Mouse (Mus musculus): ENCODE measurements at regions not wholly inside any gene's neighbourhood (a gene's known extent, or its start where the extent isn't known, plus 50 kb on each side); places are given as distances from the start of the nearest gene placed in this dataset.
A peak's percentile ranks its signal among the peaks of the same experiment; 100 is the strongest.

- ATAC-seq (ENCODE audit: low FRiP score, low read depth), result peak; percentile 16; the same call in 1 of the 2 replicates
Measured at GRCm38 (mm10) chr13:60256997-60257396, 79.8 kb upstream of the Gas1 start.

GRCm38 (mm10) chr13:60257878-60258277, 80.7 kb upstream of the Gas1 start:
- no peak for ATAC-seq (ENCODE audit: low FRiP score, low read depth)
- H3K4me2 ChIP-seq (replicated peaks; ENCODE audit: low read depth, low read length, severe bottlenecking), result no peak overlapping the region
- DNase-seq (ENCODE audit: low spot score), result no peak
- no peaks in the 10 kb centered on the region for H3K36me3 ChIP-seq (ENCODE audit: control insufficient read depth, insufficient read depth, low read length)
- 41% methylated on average over 3 of the region's 3 CpGs for WGBS
- H3K27ac ChIP-seq (replicated peaks; ENCODE audit: low read depth, low read length), result no peak overlapping the region
- peaks cover 37% of the 10 kb centered on the region for H3K4me1 ChIP-seq (ENCODE audit: control insufficient read depth, insufficient read depth, low read length)
- no peaks in the 10 kb centered on the region for H3K9me3 ChIP-seq (ENCODE audit: control insufficient read depth, low read length)
- no peak overlapping the region for H3K4me3 ChIP-seq (replicated peaks; ENCODE audit: low read length)
- no peaks in the 10 kb centered on the region for H3K27me3 ChIP-seq (ENCODE audit: control insufficient read depth, insufficient read depth, low read length)
- H3K9ac ChIP-seq (ENCODE audit: low read depth, low read length, severe bottlenecking), result no peak overlapping the region
- TF ChIP-seq POLR2A (IDR thresholded peaks at IDR 0.05; ENCODE audit: borderline replicate concordance, extremely low read depth, insufficient read depth, insufficient read length), result no peak

More at GRCm38 (mm10) chr13:60256997-60257396, 79.8 kb upstream of the Gas1 start:
- 25% methylated on average over 8 of the region's 8 CpGs for WGBS
- Histone ChIP-seq H3K4me2 (replicated peaks; ENCODE audit: low read depth, low read length, severe bottlenecking) (no peak overlapping the region), H3K27ac (replicated peaks; ENCODE audit: low read depth, low read length) (peak overlapping the region; percentile 46), H3K27me3 (ENCODE audit: control insufficient read depth, insufficient read depth, low read length) (no peaks in the 10 kb centered on the region), H3K36me3 (ENCODE audit: control insufficient read depth, insufficient read depth, low read length) (no peaks in the 10 kb centered on the region), H3K9ac (ENCODE audit: low read depth, low read length, severe bottlenecking) (no peak overlapping the region), H3K4me1 (ENCODE audit: control insufficient read depth, insufficient read depth, low read length) (peaks cover 31% of the 10 kb centered on the region), H3K9me3 (ENCODE audit: control insufficient read depth, low read length) (no peaks in the 10 kb centered on the region), H3K4me3 (replicated peaks; ENCODE audit: low read length) (no peak overlapping the region)
- no peak for DNase-seq (ENCODE audit: low spot score)
- TF ChIP-seq POLR2A (IDR thresholded peaks at IDR 0.05; ENCODE audit: borderline replicate concordance, extremely low read depth, insufficient read depth, insufficient read length), result no peak

- H3K4me1 ChIP-seq (ENCODE audit: control insufficient read depth, insufficient read depth, low read length), result peaks cover 26% of the 10 kb centered on the region
- no peak overlapping the region for H3K4me3 ChIP-seq (replicated peaks; ENCODE audit: low read length)
- WGBS, result 69% methylated on average over 11 of the region's 11 CpGs
- DNase-seq (ENCODE audit: low spot score), result no peak
- ATAC-seq (ENCODE audit: low FRiP score, low read depth), result peak; percentile 42; the same call in 1 of the 2 replicates
- H3K9me3 ChIP-seq (ENCODE audit: control insufficient read depth, low read length), result no peaks in the 10 kb centered on the region
- H3K27ac ChIP-seq (replicated peaks; ENCODE audit: low read depth, low read length), result no peak overlapping the region
- no peaks in the 10 kb centered on the region for H3K36me3 ChIP-seq (ENCODE audit: control insufficient read depth, insufficient read depth, low read length)
- no peak overlapping the region for H3K4me2 ChIP-seq (replicated peaks; ENCODE audit: low read depth, low read length, severe bottlenecking)
- H3K9ac ChIP-seq (ENCODE audit: low read depth, low read length, severe bottlenecking), result no peak overlapping the region
- TF ChIP-seq POLR2A (IDR thresholded peaks at IDR 0.05; ENCODE audit: borderline replicate concordance, extremely low read depth, insufficient read depth, insufficient read length), result no peak
- H3K27me3 ChIP-seq (ENCODE audit: control insufficient read depth, insufficient read depth, low read length), result no peaks in the 10 kb centered on the region
Measured at GRCm38 (mm10) chr13:60262449-60263028, 85.4 kb upstream of the Gas1 start.

GRCm38 (mm10) chr13:60264504-60264903, 87.3 kb upstream of the Gas1 start:
- no peaks in the 10 kb centered on the region for H3K27me3 ChIP-seq (ENCODE audit: control insufficient read depth, insufficient read depth, low read length)
- no peaks in the 10 kb centered on the region for H3K36me3 ChIP-seq (ENCODE audit: control insufficient read depth, insufficient read depth, low read length)
- no peak overlapping the region for H3K9ac ChIP-seq (ENCODE audit: low read depth, low read length, severe bottlenecking)
- ATAC-seq (ENCODE audit: low FRiP score, low read depth), result no peak
- 90% methylated on average over 4 of the region's 4 CpGs for WGBS
- DNase-seq (ENCODE audit: low spot score), result no peak
- no peak overlapping the region for H3K4me3 ChIP-seq (replicated peaks; ENCODE audit: low read length)
- peaks cover 45% of the 10 kb centered on the region for H3K4me1 ChIP-seq (ENCODE audit: control insufficient read depth, insufficient read depth, low read length)
- no peak overlapping the region for H3K4me2 ChIP-seq (replicated peaks; ENCODE audit: low read depth, low read length, severe bottlenecking)
- H3K9me3 ChIP-seq (ENCODE audit: control insufficient read depth, low read length), result no peaks in the 10 kb centered on the region
- H3K27ac ChIP-seq (replicated peaks; ENCODE audit: low read depth, low read length), result no peak overlapping the region
- TF ChIP-seq POLR2A (IDR thresholded peaks at IDR 0.05; ENCODE audit: borderline replicate concordance, extremely low read depth, insufficient read depth, insufficient read length), result no peak

- peak; percentile 97 for DNase-seq (ENCODE audit: low spot score)
- H3K4me3 ChIP-seq (replicated peaks; ENCODE audit: low read length), result no peak overlapping the region
- H3K4me1 ChIP-seq (ENCODE audit: control insufficient read depth, insufficient read depth, low read length), result peaks cover 46% of the 10 kb centered on the region
- 3% methylated on average over 12 of the region's 12 CpGs for WGBS
- peak; percentile 88 for ATAC-seq (ENCODE audit: low FRiP score, low read depth)
- no peaks in the 10 kb centered on the region for H3K36me3 ChIP-seq (ENCODE audit: control insufficient read depth, insufficient read depth, low read length)
- H3K27me3 ChIP-seq (ENCODE audit: control insufficient read depth, insufficient read depth, low read length), result no peaks in the 10 kb centered on the region
- H3K27ac ChIP-seq (replicated peaks; ENCODE audit: low read depth, low read length), result peak overlapping the region; percentile 84
- H3K9ac ChIP-seq (ENCODE audit: low read depth, low read length, severe bottlenecking), result no peak overlapping the region
- peak overlapping the region; percentile 39 for H3K4me2 ChIP-seq (replicated peaks; ENCODE audit: low read depth, low read length, severe bottlenecking)
- no peak for TF ChIP-seq POLR2A (IDR thresholded peaks at IDR 0.05; ENCODE audit: borderline replicate concordance, extremely low read depth, insufficient read depth, insufficient read length)
- H3K9me3 ChIP-seq (ENCODE audit: control insufficient read depth, low read length), result no peaks in the 10 kb centered on the region
Measured at GRCm38 (mm10) chr13:60267557-60267956, 90.4 kb upstream of the Gas1 start.

All from limb, embryonic 14.5 days (tissue).